Mouse (Mus musculus) urinary bladder, adult 18-20 months (tissue): Measurements from ENCODE around the gene Yif1a.
A peak's percentile ranks its signal among the peaks of the same experiment; 100 is the strongest.

Experiments
- DNase-seq, 2 experiments: peaks; one replicate each; pipeline ENCODE4 v3.0.0; 2022; ENCODE audit warnings: low spot score in 2 of 2, mixed read lengths in 2 of 2

The Yif1a gene

DNA sequence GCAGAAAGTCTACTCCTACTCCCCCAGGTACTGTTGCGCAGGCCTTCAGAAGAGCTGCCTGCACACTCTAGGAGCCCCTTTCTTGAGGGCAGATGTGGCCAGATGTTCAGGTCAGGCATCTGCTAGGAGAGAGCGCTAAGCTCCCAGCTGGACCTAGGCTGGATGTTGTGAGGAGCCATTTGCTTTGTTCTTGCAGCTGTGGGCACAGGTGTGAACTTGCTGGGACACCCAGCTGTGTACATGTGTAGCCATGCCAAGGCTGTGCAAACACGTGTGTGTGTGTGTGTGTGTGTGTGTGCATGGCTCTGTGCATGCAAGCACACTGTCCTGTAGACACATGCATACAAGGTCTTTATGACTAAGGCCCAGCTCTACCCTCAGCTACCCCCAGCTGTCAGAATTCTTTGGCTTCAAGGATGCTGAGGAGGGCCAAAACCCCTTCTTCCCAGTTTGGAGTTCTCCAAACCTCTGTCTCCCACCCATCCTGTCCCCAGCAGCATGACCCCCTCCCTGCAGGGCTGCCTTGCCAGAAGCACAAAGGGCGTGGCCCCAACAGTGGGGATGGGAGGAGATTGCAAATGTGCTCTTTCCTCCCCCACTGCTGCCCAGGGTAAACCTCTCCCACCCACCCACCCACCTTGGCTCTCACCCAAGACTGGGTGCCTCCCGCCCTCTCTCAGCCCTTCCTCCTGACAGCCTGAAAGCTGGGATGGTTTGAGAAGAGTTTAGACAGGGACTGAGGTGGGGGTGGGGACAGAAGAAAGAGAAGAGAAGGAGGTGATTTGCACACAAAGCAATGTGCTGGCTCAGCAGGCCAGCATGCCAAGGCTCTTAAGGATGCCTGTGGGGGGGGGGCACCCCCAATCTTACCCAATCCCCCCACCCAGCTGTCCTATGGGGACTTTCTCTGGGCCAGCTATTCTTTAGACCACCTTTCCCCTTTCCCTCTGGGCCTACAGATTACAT lies 27.7 kb upstream of the Yif1a start:
- no peak for DNase-seq

GRCm38 (mm10) chr19:5062041-5062440 lies 26.3 kb upstream of the Yif1a start:
- DNase-seq, result no peak

GRCm38 (mm10) chr19:5062446-5062845 lies 25.9 kb upstream of the Yif1a start:
- peak in 1 of 2 experiments; percentile 71 for DNase-seq

DNA sequence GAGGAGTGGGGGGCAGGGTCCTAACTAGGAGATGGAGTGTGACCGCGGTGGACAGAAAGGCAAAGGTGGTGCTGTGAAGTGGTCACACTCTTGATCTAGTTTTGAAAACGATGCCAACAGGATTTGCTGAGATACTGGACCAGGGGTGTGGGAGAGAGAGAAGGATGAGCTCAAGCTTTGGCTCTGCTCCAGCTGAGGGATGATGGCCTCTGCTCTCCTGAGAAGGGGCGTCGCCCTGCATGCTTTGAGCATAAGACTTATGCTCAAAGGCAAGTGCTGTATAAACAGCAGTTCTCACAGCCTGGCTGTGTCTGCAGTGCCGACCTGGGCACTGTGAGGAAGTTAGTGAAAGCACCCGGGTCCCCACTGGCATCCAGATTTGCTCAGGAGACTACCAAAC lies 23.2 kb upstream of the Yif1a start:
- DNase-seq, result peak in 1 of 2 experiments; percentile 64

DNA sequence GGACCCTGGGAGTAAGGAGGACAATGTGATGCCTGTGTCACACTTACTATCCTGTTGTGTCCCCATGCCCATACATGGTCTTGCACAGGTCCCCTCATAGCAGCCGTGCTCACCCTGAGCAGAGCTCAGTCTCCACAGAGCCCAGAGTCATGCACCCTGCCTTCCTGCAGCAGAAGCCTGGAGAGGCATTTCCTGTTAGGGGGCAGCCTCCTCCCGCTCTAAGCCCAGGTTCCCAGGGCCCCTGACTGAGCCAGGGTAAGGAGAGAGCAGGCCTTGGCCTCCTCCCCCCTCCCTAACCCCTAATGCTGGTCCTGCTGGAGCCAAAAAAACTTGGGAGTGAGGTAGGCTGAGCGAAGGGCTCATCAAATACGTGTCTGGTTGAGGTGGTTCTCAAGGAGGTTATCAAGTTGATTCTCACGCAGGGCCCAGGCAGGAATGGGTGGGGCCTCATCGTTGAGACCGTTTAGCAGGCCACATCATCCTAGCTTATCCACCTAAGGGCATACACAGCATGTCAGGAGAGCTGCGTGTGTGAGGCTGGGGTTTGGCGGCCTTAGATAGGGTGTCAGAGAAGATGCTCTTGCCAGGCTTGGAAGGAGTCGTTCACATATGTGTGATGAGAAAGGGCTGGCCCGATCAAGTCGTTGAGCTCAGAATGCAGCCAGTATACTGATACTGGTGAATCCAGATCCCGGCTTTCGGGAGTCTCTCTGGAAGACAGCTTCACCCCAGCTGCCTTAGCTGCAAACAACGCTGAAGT lies 21.1 kb upstream of the Yif1a start:
- no peak for DNase-seq

- peak in 1 of 2 experiments; percentile 55 for DNase-seq
These were observed 20.3 kb upstream of the Yif1a start, which contains the start of gene Cd248 for GRCm38 (mm10) chr19:5067867-5068569. Gene Cd248, plus strand, starts transcription at chr19:5068078.

DNA sequence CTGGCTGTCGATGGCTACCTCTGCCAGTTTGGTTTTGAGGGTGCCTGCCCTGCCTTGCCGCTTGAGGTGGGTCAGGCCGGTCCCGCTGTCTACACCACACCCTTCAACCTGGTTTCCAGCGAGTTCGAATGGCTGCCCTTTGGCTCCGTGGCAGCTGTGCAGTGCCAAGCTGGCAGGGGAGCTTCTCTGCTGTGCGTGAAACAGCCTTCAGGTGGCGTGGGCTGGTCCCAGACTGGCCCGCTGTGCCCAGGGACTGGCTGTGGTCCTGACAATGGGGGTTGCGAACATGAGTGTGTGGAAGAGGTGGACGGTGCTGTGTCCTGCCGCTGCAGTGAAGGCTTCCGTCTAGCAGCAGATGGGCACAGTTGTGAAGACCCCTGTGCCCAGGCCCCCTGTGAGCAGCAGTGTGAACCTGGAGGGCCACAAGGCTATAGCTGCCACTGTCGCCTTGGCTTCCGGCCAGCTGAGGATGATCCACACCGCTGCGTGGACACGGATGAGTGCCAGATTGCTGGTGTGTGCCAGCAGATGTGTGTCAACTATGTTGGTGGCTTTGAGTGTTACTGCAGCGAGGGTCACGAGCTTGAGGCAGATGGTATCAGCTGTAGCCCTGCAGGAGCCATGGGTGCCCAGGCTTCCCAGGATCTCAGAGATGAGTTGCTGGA lies 19.6 kb upstream of the Yif1a start:
- DNase-seq, result no peak

DNA sequence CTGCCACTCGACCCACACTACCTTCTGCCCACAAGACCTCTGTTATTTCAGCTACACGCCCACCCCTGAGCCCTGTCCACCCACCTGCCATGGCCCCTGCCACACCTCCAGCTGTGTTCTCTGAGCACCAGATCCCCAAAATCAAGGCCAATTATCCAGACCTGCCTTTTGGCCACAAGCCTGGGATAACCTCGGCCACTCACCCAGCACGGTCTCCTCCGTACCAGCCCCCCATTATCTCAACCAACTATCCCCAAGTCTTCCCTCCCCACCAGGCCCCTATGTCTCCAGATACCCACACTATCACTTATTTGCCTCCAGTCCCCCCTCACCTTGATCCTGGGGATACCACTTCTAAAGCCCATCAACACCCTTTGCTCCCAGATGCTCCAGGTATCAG lies 18.9 kb upstream of the Yif1a start:
- no peak for DNase-seq

GRCm38 (mm10) chr19:5069978-5070377 lies 18.4 kb upstream of the Yif1a start:
- no peak for DNase-seq

- no peak for DNase-seq
These were observed 17.3 kb upstream of the Yif1a start for GRCm38 (mm10) chr19:5071077-5071476.

DNA sequence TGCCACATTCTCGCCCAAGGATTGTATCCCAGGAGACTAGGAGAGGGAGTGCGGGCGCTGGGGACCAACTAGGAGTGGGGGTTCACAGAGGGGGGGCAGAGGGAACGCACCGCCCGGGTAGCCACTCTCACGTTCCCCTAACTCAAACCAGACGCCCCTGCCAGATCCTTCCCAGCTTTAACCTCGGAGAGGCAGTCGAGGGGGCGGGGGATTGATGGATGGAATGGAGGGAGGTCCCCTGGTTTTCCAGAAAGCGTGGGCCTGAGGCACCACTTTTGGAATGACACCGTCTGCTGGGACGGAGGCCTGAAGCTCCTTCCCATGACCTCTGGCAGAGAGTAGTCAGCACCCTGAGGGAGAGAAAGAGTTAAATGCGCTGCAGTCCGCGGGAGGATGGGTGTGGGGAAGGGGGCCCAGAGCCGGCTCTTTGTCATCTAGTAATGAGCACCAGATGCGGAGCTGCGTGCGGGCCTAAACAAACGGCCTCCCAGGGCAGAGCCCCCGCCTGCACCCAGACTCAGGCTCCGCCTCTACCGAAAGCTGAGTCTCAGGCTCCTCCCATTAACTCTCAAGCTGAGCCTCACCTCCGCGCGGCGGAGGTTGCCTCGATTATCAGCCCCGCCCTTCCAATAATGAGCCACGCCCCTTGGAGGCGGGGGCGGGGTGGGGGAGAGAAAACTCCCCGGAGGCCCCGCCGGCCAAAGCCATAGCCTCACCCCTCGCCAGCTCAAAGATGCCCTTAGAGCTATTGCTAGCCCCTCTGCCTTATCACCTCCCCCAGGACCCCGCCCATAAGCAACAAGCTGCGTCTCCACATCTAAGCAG lies 16.6 kb upstream of the Yif1a start:
- peak; percentile 81 to 88 for DNase-seq

- DNase-seq, result no peak
These were observed 15.8 kb upstream of the Yif1a start for GRCm38 (mm10) chr19:5072389-5073019.

- DNase-seq, result peak in 1 of 2 experiments; percentile 45
These were observed 15.3 kb upstream of the Yif1a start for GRCm38 (mm10) chr19:5073028-5073427.

GRCm38 (mm10) chr19:5073518-5073917 lies 14.8 kb upstream of the Yif1a start:
- no peak for DNase-seq

DNA sequence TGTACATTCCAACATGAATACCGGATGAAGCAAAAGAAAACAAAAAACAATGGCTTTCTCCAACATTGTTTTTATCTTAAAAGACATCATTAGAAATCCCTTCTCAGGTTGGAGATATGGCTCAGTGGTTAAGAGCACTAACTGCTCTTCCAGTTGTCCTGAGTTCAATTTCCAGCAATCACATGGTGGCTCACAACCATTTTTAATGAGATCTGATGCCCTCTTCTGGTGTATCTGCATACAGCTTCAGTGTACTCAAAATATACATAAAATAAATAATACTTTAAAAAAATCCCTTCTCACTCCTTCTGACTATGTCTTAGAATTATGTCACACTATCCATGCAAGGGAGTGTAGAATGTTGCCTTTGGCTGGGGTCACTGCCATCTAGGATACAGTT lies 9.1 kb upstream of the Yif1a start:
- DNase-seq, result no peak

GRCm38 (mm10) chr19:5082005-5082404 lies 6.3 kb upstream of the Yif1a start:
- DNase-seq, result no peak

GRCm38 (mm10) chr19:5082596-5082995 lies 5.7 kb upstream of the Yif1a start:
- DNase-seq, result no peak

DNA sequence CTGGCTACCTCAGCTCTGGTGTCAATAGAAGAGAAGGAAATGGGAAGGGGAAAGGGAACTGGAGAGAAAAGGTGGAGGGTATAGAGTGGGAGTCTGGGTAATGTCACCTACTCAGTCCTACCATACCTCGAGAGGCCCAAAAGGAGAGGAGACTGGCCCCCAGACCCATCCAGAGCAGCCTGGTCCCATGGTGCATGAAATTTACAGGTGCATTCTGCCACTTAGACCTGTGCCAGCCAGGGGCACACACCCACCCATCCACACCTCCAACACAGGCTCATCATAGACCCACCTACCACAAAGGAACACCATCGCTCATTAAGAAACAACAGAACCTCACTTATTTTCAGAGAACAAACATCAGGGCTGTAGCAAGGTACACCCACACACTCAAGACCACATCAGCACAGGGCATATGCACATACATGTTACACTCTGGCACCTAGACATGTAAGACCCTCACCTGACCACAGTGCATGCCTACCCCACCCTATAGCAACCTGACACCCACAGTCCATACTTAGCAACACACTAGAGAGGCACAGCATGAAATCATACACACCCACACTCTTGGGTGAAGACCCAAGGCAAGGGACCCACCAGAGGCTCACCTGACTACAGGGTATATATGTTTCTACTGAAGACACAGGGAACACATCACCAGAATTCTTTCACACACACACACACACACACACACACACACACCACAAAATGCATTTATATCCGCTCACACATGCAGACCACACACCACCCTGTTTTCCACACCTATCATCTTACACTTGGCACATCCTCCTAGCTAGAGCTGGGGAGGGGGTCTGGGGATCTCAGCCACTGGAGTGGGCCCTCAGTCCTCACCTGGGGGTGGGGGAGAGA lies 4.1 kb upstream of the Yif1a start:
- no peak for DNase-seq

GRCm38 (mm10) chr19:5084834-5085144 lies 3.5 kb upstream of the Yif1a start:
- DNase-seq, result no peak
